Mouse (Mus musculus) layer of hippocampus, adult 8-10 months (tissue): ENCODE data around the gene Mog. TPM values are rescaled to one million over a fixed set of nuclear protein-coding genes. Genes with fewer than 3 reads are reported as not detected.
"Not testable (repeated sequence)": the region's sequence is repeated elsewhere in the genome, so short reads cannot be mapped to it uniquely, and the experiment has no call there.

Experiments
- DNase-seq, 2 experiments: peaks; one replicate each; pipeline ENCODE4 v3.0.0; 2022; ENCODE audit warnings: low spot score in 2 of 2
- total RNA-seq, 4 experiments: library from RNA; stranded (reverse); gene quantifications; 2 replicates each; pipeline ENCODE4 v1.2.4; 2022

Mog gene
- total RNA-seq, 4 experiments from 2014 or later, result 35.6 to 57.5 (median 47.8) TPM

GRCm38 (mm10) chr17:37045611-37046311 lies 22.6 kb upstream of the Mog start, which contains the start of gene Gabbr1:
Gene Gabbr1, plus strand, starts transcription at chr17:37045966.
- DNase-seq, result peak; percentile 71 to 73

- DNase-seq, result no peak
Observed at GRCm38 (mm10) chr17:37044651-37045244, 21.6 kb upstream of the Mog start.

GRCm38 (mm10) chr17:37039127-37039894 lies 16.1 kb upstream of the Mog start:
- DNase-seq, result no peak

- DNase-seq, result no peak
Observed at GRCm38 (mm10) chr17:37029162-37029561, 6.0 kb upstream of the Mog start.

- peak; percentile 93 to 96 for DNase-seq
Observed at GRCm38 (mm10) chr17:37028683-37029120, 5.5 kb upstream of the Mog start.

GRCm38 (mm10) chr17:37028212-37028611 lies 5.0 kb upstream of the Mog start:
- no peak for DNase-seq

GRCm38 (mm10) chr17:37027486-37027885 lies 4.3 kb upstream of the Mog start:
- no peak for DNase-seq

GRCm38 (mm10) chr17:37026425-37026824 lies 3.2 kb upstream of the Mog start:
- no peak for DNase-seq

GRCm38 (mm10) chr17:37019242-37019641 lies 4.0 kb downstream of the Mog start:
- DNase-seq, result not testable (repeated sequence)

- peak; percentile 23 to 27 for DNase-seq
Observed at GRCm38 (mm10) chr17:37018328-37018727, 4.9 kb downstream of the Mog start.

- no peak for DNase-seq
Observed at GRCm38 (mm10) chr17:37016333-37016732, 6.9 kb downstream of the Mog start.

- DNase-seq, result no peak
Observed at GRCm38 (mm10) chr17:37012141-37012540, 11.1 kb downstream of the Mog start.

- no peak for DNase-seq
Observed at GRCm38 (mm10) chr17:37011719-37012118, 11.5 kb downstream of the Mog start.

GRCm38 (mm10) chr17:37009460-37010042 lies 13.6 kb downstream of the Mog start:
- no peak for DNase-seq

GRCm38 (mm10) chr17:37008161-37008560 lies 15.0 kb downstream of the Mog start:
- no peak for DNase-seq

- DNase-seq, result no peak
Observed at GRCm38 (mm10) chr17:37003366-37003765, 19.8 kb downstream of the Mog start.

GRCm38 (mm10) chr17:37002364-37003330 lies 20.6 kb downstream of the Mog start:
- no peak for DNase-seq

- no peak for DNase-seq
Observed at GRCm38 (mm10) chr17:37000863-37001262, 22.3 kb downstream of the Mog start, which contains the start of gene Zfp57. Gene Zfp57, plus strand, starts transcription at chr17:37001163.

- DNase-seq, result no peak
Observed at GRCm38 (mm10) chr17:36998477-36998876, 24.7 kb downstream of the Mog start.

GRCm38 (mm10) chr17:36997033-36997735 lies 26.0 kb downstream of the Mog start:
- DNase-seq, result peak; percentile 34 to 80
